Mouse (Mus musculus): Measurements from ENCODE around the gene Gm9903.

- TF ChIP-seq CTCF (IDR thresholded peaks at IDR 0.05; ENCODE audit: low read depth) (no peak), EP300 (optimal IDR thresholded peaks at IDR 0.05) (no peak)
These were observed 2.8 kb downstream of the Gm9903 start for GRCm38 (mm10) chr5:33632526-33632925.

Data from stomach, postnatal 0 days (tissue).